ENCODE assay signal across 18 mouse cellular contexts in the genomic region with DNA sequence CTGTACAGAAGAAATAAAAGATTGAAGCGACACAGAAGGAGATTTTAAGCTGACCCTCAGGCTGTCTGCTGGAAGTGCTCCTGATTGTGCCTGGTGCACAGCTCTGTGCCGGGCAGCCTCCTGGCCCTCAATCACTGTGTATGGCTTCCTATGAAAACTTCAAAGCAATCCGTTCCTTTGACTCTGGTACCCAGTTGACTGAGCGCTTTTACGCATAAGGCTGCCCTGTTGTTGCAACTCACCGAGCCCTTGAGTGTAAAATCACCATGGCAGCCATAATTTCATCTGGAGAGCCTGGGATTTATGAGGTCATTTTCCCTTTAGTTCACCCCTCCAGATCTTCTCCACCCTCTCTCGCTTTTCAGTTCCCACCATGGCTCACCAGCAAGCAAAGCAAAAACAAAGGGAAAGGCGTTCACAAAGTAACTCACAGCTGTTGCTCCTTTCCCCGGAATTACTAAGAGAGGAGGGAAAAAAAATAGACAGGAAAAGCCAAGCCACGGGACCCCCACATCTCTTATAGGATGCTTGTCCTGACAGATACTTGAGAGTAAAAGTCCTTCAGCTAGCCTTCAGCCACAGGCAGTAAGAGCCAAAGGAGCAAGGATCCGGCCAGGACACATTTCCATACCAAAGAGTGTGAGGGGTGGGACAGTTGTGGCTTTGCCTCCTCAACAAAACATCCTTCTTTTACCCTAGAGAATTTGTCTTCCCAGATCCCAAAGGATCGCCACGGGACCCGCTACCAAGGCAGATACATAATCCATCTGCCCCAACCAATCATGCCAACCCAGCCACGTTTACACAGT. TPM values are rescaled to one million over a fixed set of nuclear protein-coding genes. Genes with fewer than 3 reads are reported as not detected.
DNase-seq lines count a peak whose midpoint lies in the region; ATAC-seq and TF ChIP-seq lines count a peak whose summit lies in the region.
"Had no signal": no experiment of that assay in that cellular context is flagged by ENCODE, and none has a peak within 500 bp of the region (broad histone marks: within the 10 kb centered on the region; RNA-seq: fewer than 3 reads in every experiment).

No protein-coding gene starts in this region.

- POLR2A ChIA-PET in Patski (lab: Charles Lee), result interaction anchor here (0.6 to 1.3 kb wide), 4 partner anchors 41 to 76 kb away, joined by 3 to 4 read pairs (median 3); no protein-coding TSS in a partner anchor

- CTCF ChIA-PET in Patski (lab: Charles Lee), result interaction anchor here (0.9 to 1.3 kb wide), 5 partner anchors 9 to 171 kb away, joined by 3 to 4 read pairs (median 3); no protein-coding TSS in a partner anchor

- H3K27me3 ChIP-seq in intestine, embryonic 14.5 days (replicated peaks; ENCODE audit: control insufficient read depth, insufficient read depth, low read length), result no peaks in the 10 kb centered on the region
- H3K27me3 ChIP-seq in intestine, embryonic 15.5 days (replicated peaks), result no peaks in the 10 kb centered on the region
- no peaks in the 10 kb centered on the region for H3K27me3 ChIP-seq in E14TG2a.4 (ENCODE audit: insufficient read depth, low read length)
- no peaks in the 10 kb centered on the region for H3K27me3 ChIP-seq in Patski
- H3K27me3 ChIP-seq in limb, embryonic 11.5 days (ENCODE audit: control insufficient read depth, insufficient read depth, low read length), result no peaks in the 10 kb centered on the region
- H3K27me3 ChIP-seq: forebrain, embryonic 12.5 days; heart, embryonic 13.5 days; hindbrain, embryonic 13.5 days had no signal

- H3K27ac ChIP-seq in intestine, embryonic 14.5 days (ENCODE audit: low read depth), result no peak overlapping the region
- no peak overlapping the region for H3K27ac ChIP-seq in intestine, embryonic 15.5 days
- no peak overlapping the region for H3K27ac ChIP-seq in limb, embryonic 11.5 days (replicated peaks; ENCODE audit: low read depth, low read length)
- H3K27ac ChIP-seq: forebrain, embryonic 12.5 days; heart, embryonic 13.5 days; hindbrain, embryonic 13.5 days had no signal

- 0 out of 2 replicates have a peak overlapping the region, but pooled peaks have one; percentile 9 for H3K4me2 ChIP-seq in intestine, embryonic 14.5 days (ENCODE audit: low read length)
- H3K4me2 ChIP-seq in intestine, embryonic 15.5 days (replicated peaks), result no peak overlapping the region
- no peak overlapping the region for H3K4me2 ChIP-seq in limb, embryonic 11.5 days (ENCODE audit: low read depth, severe bottlenecking)
- H3K4me2 ChIP-seq: forebrain, embryonic 12.5 days; heart, embryonic 13.5 days; hindbrain, embryonic 13.5 days; liver, embryonic 11.5 days had no signal

- no peak for DNase-seq in intestine, embryonic 14.5 days (ENCODE audit: low spot score)
- no peak for DNase-seq in Patski (ENCODE audit: low read depth, low spot score)
- peak; percentile 24 for DNase-seq in limb, embryonic 11.5 days (ENCODE audit: low spot score)
- DNase-seq in thymus, postnatal 36 days, result no peak
- DNase-seq in left cerebral cortex, postnatal 4 days, result no peak
- DNase-seq: adrenal gland, postnatal 10 days; gastrocnemius, postnatal 14 days; kidney, postnatal 25 days; layer of hippocampus, postnatal 36 days; lung, postnatal 10 days; right cerebral cortex, postnatal 4 days; thymus, postnatal 4 days had no signal

- no peaks in the 10 kb centered on the region for H3K36me3 ChIP-seq in intestine, embryonic 14.5 days (ENCODE audit: control insufficient read depth, insufficient read depth, low read length)
- H3K36me3 ChIP-seq in intestine, embryonic 15.5 days, result no peaks in the 10 kb centered on the region
- peaks cover 16% of the 10 kb centered on the region; the same call in 1 of the 2 replicates for H3K36me3 ChIP-seq in E14TG2a.4 (ENCODE audit: insufficient read depth, low read length)
- H3K36me3 ChIP-seq in limb, embryonic 11.5 days (ENCODE audit: control insufficient read depth, insufficient read depth, low read length), result no peaks in the 10 kb centered on the region
- H3K36me3 ChIP-seq: forebrain, embryonic 12.5 days; heart, embryonic 13.5 days; hindbrain, embryonic 13.5 days had no signal

- in situ Hi-C loops in Patski (cut with MboI; ENCODE audit: low pct_unique_long_range_greater_than_20kb), result no loop called here

- 36% methylated on average over 15 of the region's 15 CpGs for WGBS in intestine, embryonic 14.5 days
- WGBS in intestine, embryonic 15.5 days, result 35% methylated on average over 15 of the region's 15 CpGs
- 27% methylated on average over 15 of the region's 15 CpGs for WGBS in limb, embryonic 11.5 days

- H3K4me1 ChIP-seq in intestine, embryonic 14.5 days (replicated peaks; ENCODE audit: control insufficient read depth, insufficient read depth, low read length), result peaks cover 6% of the 10 kb centered on the region; the same call in 1 of the 2 replicates
- no peaks in the 10 kb centered on the region for H3K4me1 ChIP-seq in intestine, embryonic 15.5 days (replicated peaks)
- H3K4me1 ChIP-seq in E14TG2a.4 (replicated peaks; ENCODE audit: low read depth, low read length), result peaks cover 76% of the 10 kb centered on the region
- H3K4me1 ChIP-seq in limb, embryonic 11.5 days (ENCODE audit: control insufficient read depth, insufficient read depth, low read length), result no peaks in the 10 kb centered on the region
- H3K4me1 ChIP-seq: heart, embryonic 13.5 days had no signal

- TF ChIP-seq CTCF in E14TG2a.4 (conservative IDR thresholded peaks at IDR 0.05; ENCODE audit: low read length) (no peak), Patski (IDR thresholded peaks at IDR 0.05) (no peak)

- ATAC-seq in intestine, embryonic 14.5 days (replicated peaks; ENCODE audit: low FRiP score, low TSS enrichment, low read depth), result no peak
- ATAC-seq in intestine, embryonic 15.5 days, result no peak
- peak; percentile 66 for ATAC-seq in Patski
- no peak for ATAC-seq in limb, embryonic 11.5 days (ENCODE audit: insufficient number of reproducible peaks, low FRiP score, low TSS enrichment, low read depth)

- 0 out of 2 replicates have a peak, but pooled peaks cover 3% of the 10 kb centered on the region for H3K9me3 ChIP-seq in intestine, embryonic 14.5 days (ENCODE audit: control insufficient read depth, low read length)
- no peaks in the 10 kb centered on the region for H3K9me3 ChIP-seq in intestine, embryonic 15.5 days
- H3K9me3 ChIP-seq in E14TG2a.4 (ENCODE audit: low read length), result no peaks in the 10 kb centered on the region
- H3K9me3 ChIP-seq in limb, embryonic 11.5 days (ENCODE audit: control insufficient read depth, low read length), result no peaks in the 10 kb centered on the region
- H3K9me3 ChIP-seq: forebrain, embryonic 12.5 days; heart, embryonic 13.5 days; hindbrain, embryonic 13.5 days had no signal

- intact Hi-C loops in left cerebral cortex, postnatal 4 days (cut with DNase I), result no loop called here

- H3K9ac ChIP-seq in intestine, embryonic 14.5 days (ENCODE audit: low read length), result no peak overlapping the region
- H3K9ac ChIP-seq in intestine, embryonic 15.5 days, result no peak overlapping the region
- H3K9ac ChIP-seq in limb, embryonic 11.5 days (ENCODE audit: low read length), result no peak overlapping the region
- H3K9ac ChIP-seq: forebrain, embryonic 12.5 days; heart, embryonic 13.5 days; hindbrain, embryonic 13.5 days had no signal

- no peak overlapping the region for H3K4me3 ChIP-seq in intestine, embryonic 14.5 days (ENCODE audit: low read depth, low read length)
- H3K4me3 ChIP-seq in intestine, embryonic 15.5 days (replicated peaks), result no peak overlapping the region
- H3K4me3 ChIP-seq in E14TG2a.4 (replicated peaks; ENCODE audit: low read length), result peak overlapping the region; percentile 78
- no peak overlapping the region for H3K4me3 ChIP-seq in limb, embryonic 11.5 days (ENCODE audit: low read depth, low read length)
- H3K4me3 ChIP-seq: forebrain, embryonic 12.5 days; heart, embryonic 13.5 days; hindbrain, embryonic 13.5 days had no signal

RNA-seq across cellular contexts. Expression of gene Tgif1, which starts 39.1 kb away (rescaled TPM):
- polyA plus RNA-seq in intestine, embryonic 14.5 days (2014; fragmentation: Nextera tagmentation; extraction: Ambion mirVana), result 56.1 and 58.4 TPM in 2 replicates
- 46.9 and 56.5 TPM in 2 replicates for polyA plus RNA-seq in intestine, embryonic 15.5 days (2015; fragmentation: Nextera tagmentation; extraction: Ambion mirVana)
- polyA plus RNA-seq in Patski (2021), result 213 TPM
- 102 and 106 TPM in 2 replicates for polyA plus RNA-seq in limb, embryonic 11.5 days (2014; fragmentation: Nextera tagmentation; extraction: Ambion mirVana)
- 1 to 10 TPM; 3.2 to 3.3 TPM for total RNA-seq in left cerebral cortex, postnatal 4 days (2021)
